Mouse (Mus musculus): ENCODE measurements around the gene Mup20. TPM values are rescaled to one million over a fixed set of nuclear protein-coding genes. Genes with fewer than 3 reads are reported as not detected.

Mup20 gene
- not detected in 2 replicates for polyA plus RNA-seq (2012; rRNA removed)

DNA sequence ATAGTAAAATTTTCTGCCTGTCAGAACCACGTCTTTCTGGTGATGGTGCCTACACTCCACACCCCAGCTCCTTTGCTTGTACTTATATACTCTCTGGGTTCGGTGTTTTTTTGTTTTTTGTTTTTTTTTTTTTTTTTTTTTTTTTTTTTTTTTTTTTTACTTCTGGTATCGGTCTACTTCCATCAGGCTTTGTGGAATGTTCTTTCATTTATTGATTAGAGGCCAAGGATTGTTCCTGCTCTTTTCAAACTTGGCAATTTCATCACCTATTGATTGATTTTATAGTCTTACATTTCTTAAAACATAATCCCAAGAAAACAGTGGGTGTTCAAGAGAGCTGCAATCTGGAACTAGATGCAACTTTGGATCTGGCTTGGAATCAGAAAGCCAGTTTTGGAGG lies at the start of gene Mup20:
Mup20 (minus strand) TSS at position 101 of the 400 bp plus-strand sequence.

DNA sequence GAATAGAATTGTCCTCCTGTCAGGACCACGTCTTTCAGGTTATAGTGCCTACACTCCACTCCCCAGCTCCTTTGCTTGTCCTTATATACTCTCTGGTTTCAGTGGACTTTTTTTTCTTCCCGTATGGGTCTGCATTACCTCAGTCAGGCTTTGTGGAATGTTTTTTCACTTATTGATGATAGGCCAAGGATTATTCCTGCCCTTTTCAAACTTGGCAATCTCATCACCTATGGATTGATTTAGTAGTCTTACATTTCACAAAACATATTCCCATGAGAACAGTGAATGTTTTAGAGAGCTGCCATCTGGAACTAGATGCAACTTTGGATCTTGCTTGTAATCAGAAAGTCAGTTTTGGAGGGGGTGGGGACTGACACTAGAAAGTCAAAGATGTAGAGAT lies 33.3 kb upstream of the Mup20 start, which contains the start of gene Mup3:
Mup3 (minus strand) TSS at position 102 of the 400 bp plus-strand sequence.

Other genes with a start within 250 kb of the Mup20 start
- gene Mup5, start 218.9 kb downstream of the Mup20 start, polyA plus RNA-seq (2012; rRNA removed), result not detected in 2 replicates
- not detected in 2 replicates for gene Mup3, start 33.2 kb upstream of the Mup20 start, polyA plus RNA-seq (2012; rRNA removed)
- not detected in 2 replicates for gene Mup21, start 96.7 kb upstream of the Mup20 start, polyA plus RNA-seq (2012; rRNA removed)
- gene Zfp37, start 176.9 kb upstream of the Mup20 start, polyA plus RNA-seq (2012; rRNA removed), result 0.33 and 0.74 TPM in 2 replicates
- gene Slc31a2, start 208.4 kb upstream of the Mup20 start, polyA plus RNA-seq (2012; rRNA removed), result 13.3 and 15.9 TPM in 2 replicates

All from colon, adult 2 months (tissue).